Mouse (Mus musculus): ENCODE measurements around the gene Evc. TPM values are rescaled to one million over a fixed set of nuclear protein-coding genes. Genes with fewer than 3 reads are reported as not detected.
A peak's percentile ranks its signal among the peaks of the same experiment; 100 is the strongest.

Evc gene
- total RNA-seq, 2 experiments from 2014 or later = 7.7 to 8.3 TPM

GRCm38 (mm10) chr5:37310026-37310425 lies 26.7 kb downstream of the Evc start:
- no peak for DNase-seq (ENCODE audit: low spot score in 2 of 2)

- DNase-seq (ENCODE audit: low spot score in 2 of 2) = peak; percentile 41 to 58
Observed at GRCm38 (mm10) chr5:37298370-37298769, 38.3 kb downstream of the Evc start.

GRCm38 (mm10) chr5:37296717-37297116 lies 40.0 kb downstream of the Evc start:
- DNase-seq (ENCODE audit: low spot score in 2 of 2) = peak; percentile 22 to 37

- DNase-seq (ENCODE audit: low spot score in 2 of 2) = peak; percentile 29 to 50
Observed at GRCm38 (mm10) chr5:37290983-37291382, 45.7 kb downstream of the Evc start.

- peak; percentile 67 to 70 for DNase-seq (ENCODE audit: low spot score in 2 of 2)
Observed at GRCm38 (mm10) chr5:37289236-37289635, 47.5 kb downstream of the Evc start.

- peak; percentile 66 to 74 for DNase-seq (ENCODE audit: low spot score in 2 of 2)
Observed at GRCm38 (mm10) chr5:37288374-37288773, 48.3 kb downstream of the Evc start.

- DNase-seq (ENCODE audit: low spot score in 2 of 2) = no peak
Observed at GRCm38 (mm10) chr5:37281021-37281420, 55.7 kb downstream of the Evc start.

GRCm38 (mm10) chr5:37263816-37264215 lies 72.9 kb downstream of the Evc start:
- no peak for DNase-seq (ENCODE audit: low spot score in 2 of 2)

GRCm38 (mm10) chr5:37261734-37262133 lies 75.0 kb downstream of the Evc start:
- no peak for DNase-seq (ENCODE audit: low spot score in 2 of 2)

GRCm38 (mm10) chr5:37257243-37257642 lies 79.5 kb downstream of the Evc start:
- DNase-seq (ENCODE audit: low spot score in 2 of 2) = no peak

- no peak for DNase-seq (ENCODE audit: low spot score in 2 of 2)
Observed at GRCm38 (mm10) chr5:37256823-37257222, 79.9 kb downstream of the Evc start.

GRCm38 (mm10) chr5:37254523-37254922 lies 82.2 kb downstream of the Evc start:
- DNase-seq (ENCODE audit: low spot score in 2 of 2) = no peak

GRCm38 (mm10) chr5:37252101-37252804 lies 84.4 kb downstream of the Evc start:
- DNase-seq (ENCODE audit: low spot score in 2 of 2) = no peak

GRCm38 (mm10) chr5:37251596-37251995 lies 85.1 kb downstream of the Evc start:
- no peak for DNase-seq (ENCODE audit: low spot score in 2 of 2)

- no peak for DNase-seq (ENCODE audit: low spot score in 2 of 2)
Observed at GRCm38 (mm10) chr5:37248870-37249269, 87.8 kb downstream of the Evc start.

- DNase-seq (ENCODE audit: low spot score in 2 of 2) = no peak
Observed at GRCm38 (mm10) chr5:37247456-37247855, 89.2 kb downstream of the Evc start.

GRCm38 (mm10) chr5:37246138-37246910 lies 90.4 kb downstream of the Evc start:
- peak in 1 of 2 experiments; percentile 53 for DNase-seq (ENCODE audit: low spot score in 2 of 2)

GRCm38 (mm10) chr5:37245651-37246050 lies 91.0 kb downstream of the Evc start:
- DNase-seq (ENCODE audit: low spot score in 2 of 2) = peak; percentile 78 to 86

GRCm38 (mm10) chr5:37244666-37245242 lies 91.9 kb downstream of the Evc start:
- peak in 1 of 2 experiments; percentile 44 for DNase-seq (ENCODE audit: low spot score in 2 of 2)

- DNase-seq (ENCODE audit: low spot score in 2 of 2) = peak; percentile 57 to 72
Observed at GRCm38 (mm10) chr5:37244161-37244560, 92.5 kb downstream of the Evc start.

GRCm38 (mm10) chr5:37243169-37243886 lies 93.4 kb downstream of the Evc start:
- DNase-seq (ENCODE audit: low spot score in 2 of 2) = peak; percentile 66 to 70

Measured in layer of hippocampus, postnatal 10 days (tissue).